Mouse (Mus musculus) right cerebral cortex, postnatal 4 days (tissue): ENCODE measurements around the gene Cdh4.

ENCODE experiments used
- DNase-seq: peaks from one replicate; pipeline ENCODE4 v3.0.0-alpha.2; 2022

Cdh4 gene

DNA sequence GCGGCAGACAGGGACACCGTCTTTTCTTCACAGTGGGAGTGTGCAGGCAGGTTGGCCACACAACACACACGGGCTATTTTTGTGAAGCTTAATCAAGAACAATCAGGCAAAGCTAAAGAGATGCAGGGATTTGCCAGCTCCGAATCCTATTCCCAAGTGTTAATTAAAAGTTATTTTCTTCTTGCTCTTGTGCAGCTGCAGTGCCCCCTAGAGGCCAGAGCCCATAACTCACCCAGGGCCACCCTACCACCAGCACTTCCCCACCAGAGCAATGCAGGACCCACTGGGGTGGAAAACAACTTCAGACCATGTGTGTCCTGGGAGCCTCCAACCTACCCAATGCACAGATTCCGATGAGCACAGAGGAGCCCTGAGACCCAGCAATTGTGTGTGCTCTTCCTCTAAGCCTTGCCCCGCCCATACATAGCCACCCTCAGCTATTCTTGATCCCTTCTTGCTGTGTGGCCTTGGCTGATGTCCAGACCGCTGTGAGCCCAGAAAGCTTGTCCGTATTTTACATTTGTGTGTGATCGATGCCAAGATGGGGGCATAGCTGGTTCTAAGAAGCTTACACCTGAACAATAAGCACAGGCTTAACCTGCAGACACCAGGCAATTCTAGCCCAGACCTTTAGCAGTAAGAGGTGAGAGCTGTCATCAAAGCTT, 435.5 kb downstream of the Cdh4 start:
- DNase-seq = peak; percentile 70

DNA sequence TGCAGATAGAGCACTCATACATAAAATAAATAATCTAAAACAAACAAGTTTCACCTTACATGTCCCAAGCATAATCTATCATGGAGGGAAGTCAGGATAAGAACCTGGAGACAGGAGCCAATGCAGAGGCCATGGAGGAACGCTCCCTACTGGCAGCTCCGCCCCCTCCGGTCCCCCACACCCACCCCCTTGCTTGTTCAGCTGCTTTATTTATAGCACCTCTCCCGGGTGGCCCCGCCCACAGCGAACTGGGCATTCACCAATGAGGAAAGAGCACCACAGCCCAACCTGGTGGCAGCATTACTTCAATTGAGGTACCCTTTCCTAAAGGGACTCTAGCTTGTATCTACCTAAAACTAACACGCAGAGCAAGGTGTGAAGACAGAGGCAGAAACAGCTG, 442.3 kb downstream of the Cdh4 start:
- no peak for DNase-seq

DNA sequence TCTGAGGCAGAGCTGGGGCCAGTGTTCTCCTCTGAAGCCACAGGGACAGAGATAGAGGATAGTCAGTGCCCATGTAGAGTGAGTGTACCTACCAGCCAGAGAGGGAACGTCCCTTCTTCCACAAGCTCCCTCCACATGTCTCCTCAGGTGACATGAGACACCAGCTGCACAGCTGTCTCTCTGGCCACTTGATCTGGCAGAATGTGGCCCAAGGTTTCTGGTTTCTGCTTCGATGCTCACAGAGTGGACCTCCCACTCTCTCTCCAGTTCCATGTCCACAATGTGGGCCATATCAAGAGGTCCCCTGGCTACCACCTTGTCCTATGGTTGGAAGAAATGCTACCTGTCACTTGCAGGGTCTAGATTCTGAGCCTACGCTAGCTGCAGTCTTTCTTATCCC, 448.8 kb downstream of the Cdh4 start:
- no peak for DNase-seq

DNA sequence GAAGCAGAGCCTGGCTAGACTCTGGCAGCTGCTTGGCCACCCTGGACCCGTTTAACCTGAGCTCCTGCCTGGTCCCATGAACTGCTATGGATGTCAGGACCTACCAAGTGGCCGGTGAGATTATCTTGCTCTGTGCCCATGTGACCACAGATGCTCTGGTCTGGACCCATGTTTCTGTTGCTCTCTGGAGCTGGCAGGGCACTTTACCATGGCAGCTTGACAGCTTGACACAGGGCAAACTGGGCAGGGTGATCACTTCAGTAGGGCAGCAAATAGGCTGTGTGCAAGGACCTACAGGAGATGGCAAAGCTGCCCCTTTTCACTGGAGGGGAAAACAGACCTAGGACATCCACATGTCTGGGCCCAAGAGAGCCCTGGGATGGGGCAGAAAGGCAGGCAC, 454.7 kb downstream of the Cdh4 start:
- DNase-seq = no peak

DNA sequence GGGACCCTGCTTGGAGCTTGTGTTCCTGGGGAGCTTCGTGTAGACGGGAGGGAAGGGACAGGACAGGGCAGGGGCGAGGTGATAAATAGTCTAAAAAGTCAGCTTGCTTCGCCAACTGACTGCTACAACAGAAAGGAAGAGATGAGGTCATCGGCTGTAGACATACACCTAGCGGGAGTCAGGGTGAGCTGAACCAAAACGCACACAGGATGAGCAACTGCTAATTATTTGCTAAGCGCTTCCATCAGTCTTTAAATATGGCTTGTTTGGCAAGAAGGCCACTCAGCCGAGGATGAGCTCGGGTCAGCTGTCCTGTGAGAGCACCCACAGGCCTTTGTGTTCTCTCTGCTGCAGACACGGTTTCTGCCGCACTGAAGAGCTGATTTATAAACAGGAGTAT, 470.7 kb downstream of the Cdh4 start:
- no peak for DNase-seq

DNA sequence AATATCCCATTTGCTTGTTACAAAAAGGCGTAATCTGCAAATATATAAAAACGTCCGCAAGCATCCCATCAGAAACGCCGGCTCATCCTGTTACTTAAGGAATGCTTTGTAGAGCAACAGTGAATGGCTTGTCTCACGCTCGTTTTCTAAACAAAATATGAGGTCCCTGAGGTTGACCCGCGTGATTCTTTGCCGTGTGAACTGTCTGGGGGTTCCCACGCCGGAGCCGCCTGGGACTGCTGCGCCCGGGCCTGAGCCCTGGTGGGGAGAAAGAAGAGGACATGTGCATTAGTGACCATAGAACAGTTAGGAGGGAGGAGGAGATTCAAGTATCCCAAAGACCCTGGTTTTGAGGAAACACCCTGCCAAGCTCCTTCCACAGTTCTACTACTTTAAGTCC, 471.1 kb downstream of the Cdh4 start:
- DNase-seq = no peak

DNA sequence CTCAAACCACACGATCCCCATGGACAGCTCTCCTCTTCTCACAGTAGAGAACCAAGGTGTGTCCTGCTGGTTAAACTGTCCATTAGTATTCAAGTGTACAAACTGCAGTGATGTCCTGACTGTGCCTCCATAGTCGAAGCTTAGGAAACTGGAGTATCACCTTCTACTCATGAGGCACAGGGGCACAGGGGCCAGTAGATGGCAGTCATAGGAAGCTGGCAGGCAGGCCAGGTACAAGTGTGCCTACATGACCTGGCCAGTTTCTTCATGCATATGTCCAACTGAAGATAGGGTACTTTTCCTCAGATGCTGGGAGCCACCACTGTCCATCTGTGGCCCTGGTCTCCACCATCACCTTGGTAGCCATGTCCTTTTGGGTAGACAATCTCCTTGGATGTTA, 472.0 kb downstream of the Cdh4 start:
- DNase-seq = no peak

DNA sequence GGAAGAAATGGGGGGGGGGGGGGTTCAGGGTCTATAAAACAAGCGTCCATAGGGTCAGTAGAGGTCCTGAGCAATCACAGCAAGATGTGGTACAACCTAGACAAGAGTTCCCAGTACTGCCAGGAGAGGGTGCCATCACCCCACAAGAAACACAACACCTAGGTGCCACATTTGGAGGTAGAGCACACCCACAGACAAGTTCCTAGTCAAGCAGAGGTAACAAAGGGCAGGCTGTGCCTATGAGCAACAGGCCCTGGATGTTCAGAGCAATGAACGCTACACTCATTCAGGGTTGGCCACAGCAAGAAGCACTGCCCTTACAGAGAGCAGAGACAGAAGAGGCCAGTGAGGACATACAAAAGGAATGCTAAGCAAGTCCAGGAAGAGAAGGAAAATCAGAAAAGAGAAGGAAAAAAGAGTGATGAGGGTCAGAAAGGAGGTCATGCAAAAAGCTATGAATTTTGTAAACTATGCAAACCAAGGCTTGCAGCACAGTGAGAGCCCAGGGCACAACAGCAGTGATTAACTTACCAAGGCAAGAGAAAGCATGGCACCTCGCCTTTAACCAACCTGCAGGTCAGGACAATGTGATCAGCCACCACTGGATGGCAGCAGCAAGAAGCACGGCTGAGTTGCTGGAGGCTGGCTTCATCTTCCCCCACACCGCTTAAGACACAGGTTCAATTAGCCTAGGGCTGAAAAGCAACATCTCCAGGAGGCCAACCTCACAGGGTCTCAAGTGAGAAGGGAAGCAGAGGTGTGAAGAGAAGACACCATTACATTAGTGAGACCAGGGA, 474.8 kb downstream of the Cdh4 start:
- DNase-seq = peak; percentile 63

DNA sequence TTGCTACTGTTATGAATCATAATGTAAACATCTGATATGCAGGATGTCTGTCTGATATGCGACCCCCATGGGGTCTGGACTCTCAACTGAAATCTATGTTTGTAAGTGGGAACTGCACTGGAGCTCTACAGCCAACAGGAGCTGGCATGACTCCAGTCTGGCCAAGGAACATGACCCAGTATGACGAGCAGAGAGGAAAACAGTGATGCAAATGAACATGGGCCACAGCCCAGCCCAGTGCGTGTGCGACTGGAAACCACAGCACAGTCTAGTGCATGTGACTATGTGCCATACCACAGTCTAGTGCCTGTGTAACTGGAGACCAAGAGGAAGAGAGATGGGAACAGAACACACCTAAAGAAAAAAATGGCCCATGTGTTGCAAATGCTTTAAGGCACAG, 477.8 kb downstream of the Cdh4 start:
- DNase-seq = no peak

DNA sequence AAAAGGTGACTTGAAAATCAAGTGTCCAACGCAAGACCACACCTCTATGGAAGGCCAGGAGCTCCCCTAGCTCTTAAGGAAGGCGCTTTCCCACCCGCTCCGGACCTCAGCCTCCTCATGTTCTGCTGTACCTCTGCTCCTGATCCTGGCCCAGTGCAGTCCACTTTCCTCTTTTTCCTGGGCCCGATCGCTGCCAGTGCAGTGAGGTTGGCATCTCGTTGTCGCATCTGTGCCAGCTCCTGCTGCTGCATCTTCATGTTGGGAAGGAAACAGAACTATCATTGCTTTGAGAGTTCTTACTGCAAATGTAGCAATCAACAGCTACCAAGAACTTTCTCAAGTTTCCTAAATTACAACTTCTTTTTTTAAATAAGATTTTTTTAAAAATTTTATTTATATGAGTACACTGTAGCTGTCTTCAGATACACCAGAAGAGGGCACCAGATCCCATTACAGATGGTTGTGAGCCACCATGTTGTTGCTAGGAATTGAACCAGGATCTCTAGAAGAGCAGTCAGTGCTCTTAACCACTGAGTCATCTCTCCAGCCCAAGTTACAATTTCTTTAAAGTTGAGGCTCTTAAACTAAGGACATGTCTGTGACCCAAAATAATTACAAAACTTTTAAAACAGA, 478.9 kb downstream of the Cdh4 start:
- no peak for DNase-seq

DNA sequence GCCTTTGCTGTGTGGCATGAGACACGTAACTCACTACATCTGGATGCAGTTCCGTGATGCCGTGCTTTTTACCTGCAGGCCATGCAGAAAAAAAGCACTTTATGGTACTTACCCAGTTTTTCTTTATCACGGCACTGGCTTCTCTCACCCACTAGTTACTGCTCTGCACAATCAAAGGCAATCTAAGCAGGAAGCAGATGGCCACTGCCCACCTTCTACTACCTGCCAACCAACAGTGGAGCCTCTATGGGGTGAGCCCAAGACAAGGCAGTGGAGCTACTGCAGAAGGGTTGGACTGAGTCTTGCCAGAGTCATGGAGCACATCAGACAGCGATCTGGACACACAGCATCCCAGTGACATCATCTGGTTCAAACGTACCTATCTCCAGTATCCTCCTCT, 481.8 kb downstream of the Cdh4 start:
- DNase-seq = no peak

DNA sequence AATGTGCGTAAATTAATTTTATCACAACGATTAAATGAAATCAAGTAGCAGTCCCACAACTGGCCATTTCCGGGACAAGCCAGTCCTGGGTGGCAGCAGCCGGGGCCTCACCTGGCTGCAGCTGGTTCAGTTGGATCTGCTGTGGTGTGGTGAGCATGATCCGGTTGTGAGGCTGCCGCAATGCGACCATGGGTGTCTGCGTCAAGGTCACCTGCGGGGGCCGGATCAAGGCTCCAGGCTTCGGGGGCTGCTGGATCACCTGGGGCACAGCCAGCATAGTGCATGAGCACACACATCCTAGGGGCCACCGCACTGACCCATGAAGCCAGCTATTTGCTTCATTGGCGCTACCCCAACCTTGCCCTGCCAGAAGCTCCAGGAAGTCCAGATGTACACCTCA, 486.9 kb downstream of the Cdh4 start:
- DNase-seq = no peak

DNA sequence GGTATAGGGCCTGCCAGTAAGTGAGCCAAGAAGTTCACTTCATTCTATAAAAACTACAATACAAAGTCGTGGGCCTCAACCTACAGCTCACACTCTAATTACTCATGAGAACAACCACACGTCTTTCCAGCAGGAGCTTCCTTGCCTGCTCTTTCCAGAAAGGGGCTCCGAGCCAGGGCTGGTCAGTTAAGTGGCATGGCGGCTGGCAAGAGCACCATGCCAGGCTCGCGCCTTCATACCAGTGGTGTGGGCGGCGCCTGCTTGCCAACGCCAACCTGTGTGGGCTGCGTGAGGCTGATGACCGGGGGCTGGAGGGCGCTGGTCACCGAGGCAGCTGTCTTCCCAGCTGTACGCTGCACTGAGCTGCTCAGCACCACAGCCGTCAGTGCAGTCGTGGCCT, 489.5 kb downstream of the Cdh4 start:
- no peak for DNase-seq

DNA sequence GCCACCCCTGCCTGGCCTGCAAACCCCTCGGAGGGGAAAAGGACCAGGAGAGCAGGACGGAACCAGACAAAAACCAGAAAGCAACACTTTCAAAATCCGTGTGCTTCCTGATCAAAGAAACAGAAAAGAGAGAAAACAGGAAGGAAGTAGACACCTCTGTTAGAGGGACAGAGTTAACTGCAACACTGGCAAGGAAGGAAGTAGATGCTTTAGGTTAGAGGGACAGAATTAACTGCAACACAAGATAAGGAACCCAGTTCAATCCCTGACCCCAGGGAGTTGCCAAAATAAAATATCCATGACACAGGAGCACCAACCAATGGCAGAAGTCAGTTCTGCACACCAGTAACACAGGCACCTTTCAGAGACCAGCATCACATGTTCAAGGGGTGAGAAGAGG, 491.9 kb downstream of the Cdh4 start:
- DNase-seq = no peak

DNA sequence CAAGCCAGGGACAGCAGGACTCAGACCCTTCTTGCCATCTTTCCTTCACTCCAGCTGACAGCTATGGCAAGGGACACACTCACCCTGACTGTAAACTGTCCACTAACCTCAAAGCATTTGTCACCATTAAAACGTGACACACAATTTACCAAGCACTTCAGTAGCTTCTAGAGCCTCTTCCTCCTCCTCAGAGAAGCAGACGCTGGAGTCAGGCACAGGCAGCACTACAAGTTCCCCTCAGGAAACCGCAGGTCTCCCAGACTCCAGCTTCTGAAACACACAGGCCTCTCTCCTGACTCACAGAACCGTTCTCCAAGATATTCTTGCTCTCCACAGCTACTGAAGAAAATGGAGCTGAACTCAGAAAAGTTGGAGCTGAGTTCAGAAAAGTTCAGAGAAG, 494.9 kb downstream of the Cdh4 start:
- DNase-seq = no peak

DNA sequence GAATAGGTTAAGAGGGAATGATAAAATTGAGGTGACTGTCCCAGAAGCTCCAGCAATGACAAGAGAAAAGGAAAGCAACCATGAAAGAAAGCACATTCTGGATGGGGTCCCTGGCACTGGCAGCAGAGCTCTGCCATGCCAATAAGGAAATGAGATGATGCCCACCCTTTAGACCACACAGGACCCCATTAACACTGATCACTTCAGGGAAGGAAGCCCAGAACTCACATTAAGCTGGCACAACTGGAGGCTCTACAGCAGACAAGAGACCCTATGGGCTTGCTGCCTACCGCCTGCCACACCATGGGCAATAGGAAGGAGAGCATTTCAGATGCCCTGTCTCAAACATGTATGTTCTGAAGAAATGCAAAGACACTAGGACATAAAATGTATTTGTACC, 499.5 kb downstream of the Cdh4 start:
- DNase-seq = no peak

DNA sequence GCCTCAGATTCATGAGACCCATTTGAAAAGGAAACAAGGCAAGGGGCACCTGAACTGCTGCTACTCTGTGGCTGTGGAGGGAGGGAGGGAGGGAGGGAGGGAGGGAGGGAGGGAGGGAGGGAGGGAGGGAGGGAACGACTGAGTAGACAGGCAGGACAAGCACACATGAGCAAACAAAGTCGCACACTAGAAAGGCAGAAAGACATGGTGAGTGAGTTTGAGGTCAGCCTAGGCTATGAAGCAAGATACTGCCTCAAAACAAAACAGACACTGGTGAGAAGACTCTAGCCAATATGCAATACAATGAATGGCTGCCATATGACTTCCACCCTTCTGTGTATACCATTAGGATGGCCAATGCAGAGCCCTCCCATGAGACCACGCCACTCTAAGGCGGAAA, 502.8 kb downstream of the Cdh4 start:
- no peak for DNase-seq

DNA sequence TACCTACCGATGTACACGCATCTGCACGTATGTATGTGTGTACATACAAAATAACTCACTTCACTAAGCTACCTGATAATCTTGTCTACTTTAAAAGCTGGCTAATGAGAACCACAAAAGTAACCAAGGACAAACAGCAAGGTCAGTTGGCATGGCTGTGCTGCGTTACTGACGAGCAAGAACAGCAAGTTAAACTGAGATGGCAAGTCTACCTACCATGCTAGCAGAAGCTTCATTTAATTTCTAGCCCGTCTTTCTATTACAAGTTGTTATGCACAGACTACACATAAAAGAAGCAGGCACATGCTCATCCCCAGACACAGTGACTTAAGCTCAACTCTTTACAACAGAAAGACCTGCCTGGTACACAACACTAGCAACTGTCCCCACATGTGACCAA, 504.3 kb downstream of the Cdh4 start:
- DNase-seq = no peak

DNA sequence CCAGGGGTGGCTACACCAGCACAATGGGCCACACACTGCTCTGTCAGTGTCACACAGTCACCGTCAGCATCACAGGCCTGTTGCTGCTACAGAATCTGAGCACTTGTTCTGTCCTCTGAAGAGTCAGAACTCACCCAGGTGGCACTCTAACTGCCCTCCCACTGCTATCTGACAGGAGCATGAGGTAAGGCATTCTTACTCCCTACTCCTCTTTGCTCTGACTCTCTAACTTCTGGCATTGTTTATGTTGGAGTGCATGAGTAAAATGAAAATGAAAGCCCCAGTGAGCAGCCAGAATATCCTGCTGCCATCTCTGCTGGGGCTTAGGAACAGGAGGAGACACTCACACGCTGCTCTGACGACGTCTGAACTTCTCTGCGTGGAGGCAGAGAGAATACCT, 505.4 kb downstream of the Cdh4 start:
- DNase-seq = no peak

DNA sequence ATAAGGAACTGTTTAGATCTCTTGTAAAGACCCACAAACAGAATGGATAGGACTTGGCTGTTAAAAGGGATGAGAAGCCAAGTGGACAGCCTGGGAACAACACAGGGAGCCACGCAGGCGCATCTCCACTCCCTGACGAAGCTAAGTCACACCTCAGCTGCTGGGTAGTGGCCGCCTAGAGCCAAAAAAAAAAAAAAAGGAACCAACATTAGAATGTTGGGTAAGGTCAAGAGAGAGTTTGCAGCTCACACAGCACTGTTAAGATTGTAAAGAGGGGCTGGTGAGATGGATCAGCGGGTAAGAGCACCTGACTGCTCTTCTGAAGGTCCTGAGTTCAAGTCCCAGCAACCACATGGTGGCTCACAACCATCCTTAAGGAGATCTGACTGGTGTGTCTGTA, 506.6 kb downstream of the Cdh4 start:
- DNase-seq = no peak
